In the genomic region with DNA sequence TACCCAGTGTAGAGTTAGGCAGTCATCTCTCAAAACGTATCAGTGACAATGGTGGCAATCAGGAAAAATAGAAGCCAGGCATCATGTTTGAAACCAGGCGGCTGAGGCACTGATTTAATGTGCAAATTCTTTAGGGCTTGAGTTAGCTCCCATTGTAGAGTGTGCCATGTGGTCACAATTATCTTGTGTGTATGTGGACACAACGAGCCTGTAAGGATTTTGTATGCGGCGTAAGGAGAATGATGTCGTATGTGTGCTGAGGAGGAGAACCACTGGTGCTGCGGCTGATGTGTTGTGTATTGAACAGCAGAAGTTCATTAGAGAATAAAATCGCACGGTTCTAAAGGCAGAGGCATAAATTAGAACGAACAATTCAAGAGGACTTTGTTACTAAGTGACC, we compare ENCODE assay signal across 15 mouse cellular contexts.
"Had no signal": no experiment of that assay in that cellular context is flagged by ENCODE, and none has a peak within 500 bp of the region (broad histone marks: within the 10 kb centered on the region; RNA-seq: fewer than 3 reads in every experiment).

No protein-coding gene starts in this region.

- ATAC-seq: midbrain, embryonic 16.5 days had no signal

- H3K36me3 ChIP-seq: midbrain, embryonic 10.5 days; neural tube, embryonic 13.5 days had no signal

- H3K27me3 ChIP-seq: neural tube, embryonic 13.5 days had no signal

- H3K4me3 ChIP-seq: layer of hippocampus, adult 2 months; midbrain, embryonic 10.5 days; neural tube, embryonic 13.5 days had no signal

- DNase-seq: kidney, adult 11 months; kidney, adult 9 months; kidney, postnatal 4 days; lung, embryonic 14.5 days; lung, postnatal 10 days; lung, postnatal 4 days; retina, postnatal 1 day; thymus, postnatal 4 days had no signal

- H3K27ac ChIP-seq: kidney, postnatal 0 days; layer of hippocampus, adult 2 months; midbrain, embryonic 10.5 days; neural tube, embryonic 13.5 days; stomach, postnatal 0 days had no signal

- H3K9me3 ChIP-seq: midbrain, embryonic 10.5 days; neural tube, embryonic 13.5 days had no signal

- H3K9ac ChIP-seq: lung, embryonic 14.5 days; neural tube, embryonic 13.5 days had no signal

- H3K4me2 ChIP-seq: liver, embryonic 11.5 days; lung, embryonic 14.5 days; neural tube, embryonic 13.5 days had no signal
